Mouse (Mus musculus): ENCODE measurements at regions not wholly inside any gene's neighbourhood (a gene's known extent, or its start where the extent isn't known, plus 50 kb on each side); places are given as distances from the start of the nearest gene placed in this dataset.
"Not testable (repeated sequence)": the region's sequence is repeated elsewhere in the genome, so short reads cannot be mapped to it uniquely, and the experiment has no call there.

DNA sequence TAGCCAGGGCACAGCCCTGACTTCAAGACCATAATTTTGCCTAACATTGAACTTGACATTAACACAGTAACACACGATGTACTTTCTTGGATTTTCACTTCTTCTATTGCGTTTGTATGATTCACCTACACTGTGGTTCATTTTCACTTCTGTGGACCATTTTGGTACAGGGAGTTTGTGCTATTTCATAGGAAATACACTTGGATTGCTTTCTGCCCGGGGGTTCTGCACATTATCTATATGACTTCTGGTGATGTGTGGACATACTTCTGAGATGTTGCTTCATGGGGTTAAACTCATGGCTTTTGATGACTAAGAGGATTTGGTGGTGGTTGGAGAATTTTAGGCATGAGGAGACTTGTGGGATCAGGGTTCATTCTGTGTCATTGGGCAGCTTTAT lies 640.4 kb upstream of the Gm19410 start:
- no peak for DNase-seq

GRCm38 (mm10) chr8:35132281-35132680 lies 633.3 kb upstream of the Gm19410 start:
- DNase-seq, result no peak

- no peak for DNase-seq
These were observed 630.0 kb upstream of the Gm19410 start for GRCm38 (mm10) chr8:35135630-35136029.

GRCm38 (mm10) chr8:35136643-35137042 lies 628.9 kb upstream of the Gm19410 start:
- DNase-seq, result no peak

DNA sequence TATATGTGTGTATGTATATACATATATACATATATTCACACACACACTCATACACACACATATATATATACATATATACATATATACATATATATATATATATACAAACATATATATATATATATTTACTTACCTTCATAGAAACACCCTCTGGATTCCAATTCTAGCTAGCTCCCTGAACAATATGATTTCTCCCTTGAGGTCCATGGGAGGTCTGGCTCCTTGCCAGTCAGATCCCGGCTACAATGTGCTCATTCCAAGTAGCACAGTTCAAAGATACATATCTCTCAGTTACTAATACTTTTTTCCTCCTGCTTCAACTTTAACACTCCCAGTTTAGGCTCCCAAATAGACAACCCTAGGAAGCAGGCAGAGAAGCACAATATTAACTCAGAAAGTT lies 624.8 kb upstream of the Gm19410 start:
- no peak for DNase-seq

DNA sequence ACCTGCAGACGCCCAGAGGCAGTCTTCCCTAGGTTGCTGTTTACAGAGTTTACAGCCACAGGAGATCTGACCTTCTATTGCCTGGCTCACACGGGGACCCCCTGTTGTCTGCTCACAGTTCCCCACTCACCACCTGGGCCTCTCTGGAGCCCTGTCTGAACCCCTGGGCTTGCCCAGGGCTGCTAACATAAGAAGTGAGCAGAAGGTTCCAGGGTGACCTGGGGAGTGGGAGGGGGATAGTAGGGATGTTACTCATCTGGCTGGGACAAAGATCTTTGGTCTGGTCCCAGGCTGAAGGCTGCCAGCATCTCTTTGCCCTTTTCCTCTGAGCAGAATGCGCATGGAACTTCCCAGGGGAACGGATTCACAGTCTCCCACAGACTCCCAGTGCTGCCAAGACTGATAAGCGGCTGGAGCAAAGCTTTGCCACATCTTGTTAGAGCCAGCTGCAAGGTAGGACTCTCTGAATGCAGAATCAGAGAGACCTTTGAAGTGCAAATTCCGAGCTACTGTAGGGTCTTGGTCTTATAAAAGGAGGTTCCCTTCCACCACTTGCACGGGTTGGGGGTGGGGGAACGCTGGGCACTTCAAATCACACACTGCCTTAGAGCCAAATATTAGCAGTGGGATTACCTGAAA lies 622.5 kb upstream of the Gm19410 start:
- DNase-seq, result no peak

DNA sequence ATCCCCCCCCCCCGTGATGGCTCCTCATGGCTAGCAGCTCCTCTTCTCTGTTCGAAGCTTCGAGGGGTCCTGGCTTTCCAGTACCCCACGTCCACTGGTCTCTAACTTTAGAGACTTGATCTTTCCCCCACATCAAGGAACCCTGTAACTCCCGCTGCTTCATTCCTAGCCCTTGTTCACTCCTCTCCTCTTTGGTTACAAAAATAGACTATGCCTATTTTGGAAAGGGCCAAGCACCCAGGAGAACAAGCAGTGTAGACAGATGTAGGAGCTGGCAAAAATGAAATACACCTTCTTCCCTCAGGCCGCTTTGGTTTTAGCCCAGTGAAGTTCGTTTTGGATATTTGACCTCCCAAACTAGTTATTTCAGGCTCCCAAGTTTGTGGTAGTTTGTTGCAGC lies 621.9 kb upstream of the Gm19410 start:
- DNase-seq, result no peak

- DNase-seq, result peak; percentile 12 to 36
These were observed 621.2 kb upstream of the Gm19410 start for GRCm38 (mm10) chr8:35144401-35144800.

- no peak for DNase-seq
These were observed 618.1 kb upstream of the Gm19410 start for GRCm38 (mm10) chr8:35147481-35147880.

GRCm38 (mm10) chr8:35147967-35148366 lies 617.6 kb upstream of the Gm19410 start:
- no peak for DNase-seq

GRCm38 (mm10) chr8:35152585-35152984 lies 613.0 kb upstream of the Gm19410 start:
- no peak for DNase-seq

DNA sequence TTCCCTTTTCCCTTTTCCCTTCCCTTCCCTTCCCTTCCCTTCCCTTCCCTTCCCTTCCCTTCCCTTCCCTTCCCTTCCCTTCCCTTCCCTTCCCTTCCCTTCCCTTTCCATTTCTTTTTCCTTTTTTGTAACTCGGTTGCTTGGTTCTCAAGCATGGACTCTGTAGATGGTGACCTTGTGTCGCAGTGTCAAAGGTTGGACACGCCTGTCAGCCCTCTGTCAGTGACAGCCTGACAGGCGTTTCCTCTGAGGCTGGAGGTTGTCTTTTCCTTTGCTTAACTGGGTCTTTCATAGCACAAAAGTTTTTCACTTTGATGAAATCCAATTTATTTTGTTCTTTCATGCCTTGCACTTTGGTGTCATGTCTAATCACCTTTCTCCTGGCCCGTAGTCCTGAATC lies 609.3 kb upstream of the Gm19410 start:
- no peak for DNase-seq

DNA sequence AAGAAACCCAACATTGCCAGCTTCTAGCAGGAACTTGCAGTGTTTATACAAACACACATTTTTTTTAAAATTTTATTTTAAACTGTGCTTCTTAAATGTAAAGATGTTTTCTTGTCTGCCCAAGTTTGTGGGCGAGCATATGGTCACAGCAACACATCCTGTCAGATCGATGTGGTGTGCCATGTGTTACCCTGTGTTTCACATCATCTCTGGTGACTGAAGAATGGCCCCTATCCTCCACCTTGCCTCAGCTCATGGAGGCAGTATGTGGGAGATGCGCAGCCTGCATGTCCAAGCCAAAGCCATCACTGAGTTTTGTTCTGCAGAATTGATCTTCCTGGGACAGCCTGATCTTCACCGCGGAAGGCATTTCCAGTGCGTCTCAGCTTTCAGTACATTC lies 607.9 kb upstream of the Gm19410 start:
- DNase-seq, result no peak

DNA sequence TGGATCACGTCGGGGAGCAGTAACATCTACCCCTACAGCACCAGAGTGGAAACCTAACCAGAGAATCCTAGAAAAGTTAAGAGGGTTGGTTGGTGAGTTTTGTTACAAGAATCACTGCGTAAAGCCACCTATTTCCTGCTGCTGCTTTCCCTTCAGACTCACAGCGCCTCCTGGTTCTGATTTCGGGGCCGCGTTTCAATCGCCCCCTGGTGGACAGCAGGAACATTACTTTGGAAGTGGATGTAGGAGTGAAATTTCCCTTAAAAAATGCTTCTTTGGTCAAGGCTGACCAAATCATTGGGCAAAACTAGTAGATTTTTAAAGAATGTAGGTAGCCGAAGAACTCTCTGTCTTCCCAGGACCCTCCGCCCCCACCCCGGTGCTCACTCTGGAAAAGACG lies 606.3 kb upstream of the Gm19410 start:
- peak; percentile 38 to 60 for DNase-seq

DNA sequence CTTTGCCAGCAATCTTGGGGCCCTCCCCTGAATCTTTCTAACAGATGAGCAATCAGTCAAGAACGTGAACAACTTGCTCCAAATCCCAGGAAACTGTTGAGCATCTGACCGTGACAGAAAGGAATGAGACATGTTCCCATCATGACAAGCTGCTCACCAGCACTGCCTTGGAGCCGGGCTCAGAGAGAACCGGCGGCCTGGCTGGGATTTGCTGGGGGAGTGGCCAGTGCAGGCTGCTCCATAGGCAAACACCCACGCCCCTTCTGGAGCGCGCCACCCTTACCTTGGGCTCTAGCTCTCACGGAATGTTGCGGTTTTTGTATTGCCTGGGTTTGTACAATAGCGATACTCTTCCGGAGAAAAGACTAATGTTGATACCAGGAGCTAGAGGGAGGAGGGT lies 605.4 kb upstream of the Gm19410 start:
- DNase-seq, result no peak

DNA sequence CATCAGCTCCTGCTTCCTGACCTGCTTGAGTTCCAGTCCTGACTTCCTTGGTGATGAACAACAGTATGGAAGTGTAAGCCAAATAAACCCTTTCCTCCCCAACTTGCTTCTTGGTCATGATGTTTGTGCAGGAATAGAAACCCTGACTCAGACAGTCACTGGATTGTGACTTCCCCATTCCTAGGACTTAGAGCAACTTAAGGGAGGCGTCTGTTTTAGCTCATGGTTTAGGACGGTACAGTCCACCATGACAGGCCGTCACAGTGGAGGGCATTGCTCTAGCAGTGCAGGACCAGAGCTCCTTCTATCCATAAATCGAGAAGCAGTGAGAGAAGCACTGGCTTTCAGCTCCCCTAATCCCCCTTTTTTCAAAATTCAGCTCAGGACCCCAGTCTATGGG lies 603.4 kb upstream of the Gm19410 start:
- DNase-seq, result not testable (repeated sequence)

DNA sequence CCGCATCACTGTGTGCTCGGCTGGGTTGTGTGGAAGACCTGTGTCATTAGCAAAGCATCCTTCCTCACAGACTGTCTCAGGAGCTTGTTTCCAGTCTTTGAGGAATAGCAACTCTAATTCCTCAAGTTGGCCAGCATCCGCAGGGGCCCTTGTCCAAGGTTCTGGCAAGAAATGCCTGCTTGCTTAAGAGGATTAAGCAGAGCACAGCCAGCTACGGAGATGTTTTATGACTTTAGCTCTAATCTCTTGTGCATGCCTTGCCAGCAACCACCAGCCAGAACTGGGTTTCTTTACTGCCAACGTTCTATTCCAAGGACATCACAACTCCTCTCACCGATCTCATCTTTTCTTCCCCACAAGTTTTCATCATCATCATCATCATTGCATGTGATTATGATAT lies 599.0 kb upstream of the Gm19410 start:
- DNase-seq, result no peak

- no peak for DNase-seq
These were observed 593.9 kb upstream of the Gm19410 start for GRCm38 (mm10) chr8:35171536-35172310.

DNA sequence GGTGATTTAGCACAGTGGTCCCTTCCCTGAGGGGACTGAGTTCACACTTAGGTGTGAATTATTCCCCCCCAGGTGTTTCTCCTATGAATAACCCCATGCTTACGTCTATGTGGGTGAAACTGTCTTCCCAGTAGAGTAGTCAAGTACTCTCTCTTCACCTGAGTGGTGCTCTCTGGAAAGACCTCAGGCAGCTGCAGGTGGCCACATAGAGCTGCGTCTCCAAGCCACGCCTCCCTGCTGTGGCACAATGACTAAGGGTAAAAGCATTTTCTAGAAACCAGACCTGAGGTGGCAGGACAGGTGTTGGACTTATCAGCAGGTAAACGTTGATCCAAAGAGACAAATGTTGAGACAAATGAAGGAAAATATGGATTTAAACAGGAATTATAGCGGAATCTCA lies 588.3 kb upstream of the Gm19410 start:
- no peak for DNase-seq

DNA sequence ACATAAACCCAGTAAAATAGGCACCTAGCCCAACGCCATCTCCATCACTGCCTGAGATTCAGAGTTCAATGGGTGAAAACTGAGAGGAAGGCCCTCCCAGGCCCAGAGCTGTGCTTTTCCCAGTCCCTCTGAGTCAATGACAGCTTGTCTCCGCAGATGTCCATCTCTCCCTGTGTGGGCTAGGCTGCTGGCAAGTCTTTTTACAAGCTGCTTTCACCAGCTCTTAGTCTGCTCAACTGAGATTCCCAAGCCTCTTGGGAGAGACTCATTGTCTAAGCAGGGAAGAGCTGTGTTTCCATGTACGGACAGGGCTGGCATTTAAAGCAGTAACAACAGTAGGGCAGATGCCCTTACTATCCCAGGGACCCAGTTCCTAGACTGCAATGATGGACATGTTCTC lies 585.5 kb upstream of the Gm19410 start:
- no peak for DNase-seq

DNA sequence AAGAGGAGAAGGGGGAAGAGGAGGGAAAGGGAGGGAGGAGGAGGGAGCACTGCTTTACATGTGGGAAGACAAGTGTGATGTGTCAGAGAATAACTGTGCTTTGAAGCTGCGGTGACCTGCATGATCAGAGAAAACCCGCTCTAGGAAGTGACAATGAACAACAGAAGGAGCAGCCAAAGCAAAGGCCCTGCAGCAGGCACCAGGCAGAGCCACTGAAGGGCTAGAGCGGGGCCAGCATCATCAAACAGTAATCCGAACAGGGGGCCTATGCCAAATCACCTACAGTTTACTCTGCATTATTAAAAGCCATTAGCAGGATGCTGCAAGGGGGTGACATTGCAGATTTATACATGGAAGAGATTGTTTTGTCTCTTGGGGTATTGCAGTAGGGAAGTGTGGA lies 583.4 kb upstream of the Gm19410 start:
- DNase-seq, result no peak

DNA sequence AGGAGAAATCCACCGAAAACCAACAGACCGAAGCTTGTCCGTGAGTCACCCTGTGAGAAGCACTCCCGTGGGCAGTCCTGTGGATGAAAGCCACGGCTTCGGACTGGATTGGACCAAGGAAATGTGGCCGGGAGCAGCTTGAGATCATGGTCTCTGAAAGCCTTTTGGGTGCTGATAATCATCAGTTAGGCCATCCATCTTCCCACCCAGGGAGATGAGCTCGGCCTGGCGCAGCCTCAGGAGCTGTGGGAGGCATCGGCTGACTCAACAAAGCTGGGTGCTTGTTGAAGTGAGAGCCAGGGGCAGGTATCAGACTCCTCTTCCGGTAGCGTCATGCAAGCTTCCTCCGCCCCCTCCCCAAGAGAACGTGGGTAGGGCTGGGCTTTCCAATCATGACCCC lies 582.2 kb upstream of the Gm19410 start:
- DNase-seq, result no peak

DNA sequence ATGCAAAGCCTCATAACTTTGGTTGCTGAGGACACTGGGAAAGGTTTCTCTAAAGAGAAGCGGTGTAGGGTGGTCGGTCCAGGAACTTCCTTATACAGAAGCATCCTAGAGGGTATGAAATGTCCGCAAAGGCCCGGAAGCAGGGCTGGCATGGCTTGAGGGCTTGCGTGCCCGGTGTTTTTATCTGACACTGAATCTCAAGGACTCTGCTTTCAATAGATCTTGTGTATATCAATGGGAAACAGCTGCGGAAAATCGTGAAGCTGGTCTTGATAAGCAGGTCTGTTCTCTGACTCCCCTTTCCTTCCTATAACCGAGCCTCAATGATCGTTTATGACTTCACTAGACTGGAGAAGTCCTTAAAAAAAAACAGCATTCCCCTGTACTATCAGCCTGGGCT lies 580.4 kb upstream of the Gm19410 start:
- no peak for DNase-seq

DNA sequence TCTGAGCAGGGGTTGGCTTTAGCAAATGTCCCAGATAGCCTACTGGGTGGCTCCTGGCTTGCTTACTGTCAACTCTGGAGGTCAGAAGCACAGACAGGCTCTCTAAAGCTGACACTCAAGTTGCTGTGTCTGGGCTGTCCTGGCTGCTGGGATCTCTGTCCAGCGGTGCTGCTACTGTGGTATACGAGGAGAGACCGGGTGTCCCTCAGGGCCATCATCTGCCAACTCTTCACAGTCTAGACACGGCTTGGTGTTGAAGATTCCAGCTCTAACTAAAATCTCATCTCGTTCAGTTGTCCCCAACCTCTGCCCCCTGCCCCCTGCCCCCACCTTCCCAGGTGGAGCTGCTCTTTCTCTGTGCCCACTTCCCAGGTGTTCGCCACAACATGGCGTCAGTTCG lies 577.1 kb upstream of the Gm19410 start:
- no peak for DNase-seq

- DNase-seq, result no peak
These were observed 575.9 kb upstream of the Gm19410 start for GRCm38 (mm10) chr8:35189695-35190094.

All from kidney, adult 8-10 months (tissue).